Mouse (Mus musculus): Measurements from ENCODE around the gene Mdm2.
"Not testable (repeated sequence)": the region's sequence is repeated elsewhere in the genome, so short reads cannot be mapped to it uniquely, and the experiment has no call there.

Mdm2 gene

GRCm38 (mm10) chr10:117712191-117712754, 1.7 kb upstream of the Mdm2 start:
- DNase-seq = no peak

GRCm38 (mm10) chr10:117711408-117711807, 850 bp upstream of the Mdm2 start:
- DNase-seq = peak; percentile 64

GRCm38 (mm10) chr10:117709930-117710603, 491 bp downstream of the Mdm2 start:
- peak; percentile 90 for DNase-seq

- DNase-seq = no peak
Measured at GRCm38 (mm10) chr10:117709326-117709830, 1.2 kb downstream of the Mdm2 start.

- DNase-seq = no peak
Measured at GRCm38 (mm10) chr10:117708856-117709255, 1.7 kb downstream of the Mdm2 start.

GRCm38 (mm10) chr10:117708376-117708775, 2.2 kb downstream of the Mdm2 start:
- no peak for DNase-seq

GRCm38 (mm10) chr10:117707114-117707838, 3.3 kb downstream of the Mdm2 start:
- DNase-seq = no peak

- no peak for DNase-seq
Measured at GRCm38 (mm10) chr10:117706440-117706839, 4.1 kb downstream of the Mdm2 start.

- DNase-seq = no peak
Measured at GRCm38 (mm10) chr10:117705806-117706205, 4.8 kb downstream of the Mdm2 start.

- DNase-seq = no peak
Measured at GRCm38 (mm10) chr10:117704964-117705335, 5.6 kb downstream of the Mdm2 start.

- not testable (repeated sequence) for DNase-seq
Measured at GRCm38 (mm10) chr10:117704314-117704963, 6.1 kb downstream of the Mdm2 start.

GRCm38 (mm10) chr10:117703506-117703905, 7.1 kb downstream of the Mdm2 start:
- DNase-seq = no peak

- DNase-seq = no peak
Measured at GRCm38 (mm10) chr10:117702024-117702833, 8.3 kb downstream of the Mdm2 start.

GRCm38 (mm10) chr10:117701034-117701829, 9.3 kb downstream of the Mdm2 start:
- no peak for DNase-seq

- DNase-seq = no peak
Measured at GRCm38 (mm10) chr10:117700450-117700849, 10.1 kb downstream of the Mdm2 start.

- DNase-seq = no peak
Measured at GRCm38 (mm10) chr10:117699914-117700313, 10.6 kb downstream of the Mdm2 start.

- no peak for DNase-seq
Measured at GRCm38 (mm10) chr10:117698313-117699138, 12.0 kb downstream of the Mdm2 start.

- DNase-seq = no peak
Measured at GRCm38 (mm10) chr10:117697561-117698115, 12.9 kb downstream of the Mdm2 start.

- DNase-seq = no peak
Measured at GRCm38 (mm10) chr10:117696827-117697560, 13.6 kb downstream of the Mdm2 start.

Measured in kidney, postnatal 14 days (tissue).